Mouse (Mus musculus) embryonic facial prominence, embryonic 12.5 days (tissue): ENCODE data around the gene Nppa. TPM values are rescaled to one million over a fixed set of nuclear protein-coding genes. Genes with fewer than 3 reads are reported as not detected.
"Not testable (repeated sequence)": the region's sequence is repeated elsewhere in the genome, so short reads cannot be mapped to it uniquely, and the experiment has no call there.

ENCODE experiments used
- ATAC-seq: fragments of 200-750 bp; cut with Nextera tagmentation; 2 replicates; pipeline ENCODE4 v1.8.0; 2017; ENCODE audit not compliant: insufficient number of reproducible peaks, insufficient read depth, low FRiP score, low TSS enrichment
- H3K27ac ChIP-seq: fragments of 300-500 bp; sonication (generic); 2 replicates; pipeline ENCODE4 v1.5.1; 2016; ENCODE audit warnings: mild to moderate bottlenecking
- H3K27me3 ChIP-seq: fragments of 300-500 bp; sonication (generic); 2 replicates; pipeline ENCODE4 v1.6.1; 2016; ENCODE audit warnings: mild to moderate bottlenecking, moderate library complexity
- H3K36me3 ChIP-seq: fragments of 300-500 bp; sonication (generic); 2 replicates; pipeline ENCODE4 v1.6.1; 2016; ENCODE audit warnings: mild to moderate bottlenecking
- H3K4me1 ChIP-seq: fragments of 300-500 bp; sonication (generic); 2 replicates; pipeline ENCODE4 v1.6.1; 2016
- H3K4me2 ChIP-seq: fragments of 300-500 bp; sonication (generic); replicated peaks from 2 replicates; pipeline ENCODE4 v1.6.1; 2016; ENCODE audit warnings: mild to moderate bottlenecking, moderate library complexity
- H3K4me3 ChIP-seq: fragments of 300-500 bp; sonication (generic); 2 replicates; pipeline ENCODE4 v1.5.1; 2016; ENCODE audit warnings: mild to moderate bottlenecking
- H3K9ac ChIP-seq: fragments of 300-500 bp; sonication (generic); 2 replicates; pipeline ENCODE4 v1.6.1; 2016; ENCODE audit warnings: mild to moderate bottlenecking, moderate library complexity
- H3K9me3 ChIP-seq: fragments of 300-500 bp; sonication (generic); 2 replicates; pipeline ENCODE4 v1.6.1; 2016; ENCODE audit warnings: mild to moderate bottlenecking, moderate library complexity
- WGBS: fragments of 180-500 bp; shearing (Covaris S2); methylation state at CpG from one replicate; pipeline ENCODE4 v1.1.7; 2016; 5-methylcytosine and 5-hydroxymethylcytosine counted together
- polyA plus RNA-seq: library from polyadenylated mRNA; unstranded; fragments of >200 nt; fragmentation: Nextera tagmentation; extraction: Ambion mirVana; gene quantifications from 2 replicates; pipeline ENCODE4 v1.2.1, GENCODE M21; 2016

Nppa gene
- polyA plus RNA-seq, 1 experiment from 2014 or later: 0.64 TPM

GRCm38 (mm10) chr4:148040029-148040830 is 39.7 kb downstream of the Nppa start:
- Histone ChIP-seq H3K27me3 (no peaks in the 10 kb centered on the region), H3K4me2 (peak overlapping the region; percentile 89), H3K27ac (peak overlapping the region; percentile 89), H3K36me3 (peaks cover 26% of the 10 kb centered on the region), H3K4me3 (peak overlapping the region; percentile 78), H3K9ac (peak overlapping the region; percentile 75), H3K9me3 (no peaks in the 10 kb centered on the region), H3K4me1 (peaks cover 43% of the 10 kb centered on the region)
- WGBS: 69% methylated on average over 15 of the region's 15 CpGs
- ATAC-seq: no peak

- H3K9me3 ChIP-seq: no peaks in the 10 kb centered on the region
- H3K4me1 ChIP-seq: peaks cover 43% of the 10 kb centered on the region
- ATAC-seq: peak; percentile 62
- H3K36me3 ChIP-seq: peaks cover 27% of the 10 kb centered on the region
- no peaks in the 10 kb centered on the region for H3K27me3 ChIP-seq
- 0% methylated on average over 19 of the region's 19 CpGs for WGBS
- H3K27ac ChIP-seq: peak overlapping the region; percentile 89
- H3K9ac ChIP-seq: peak overlapping the region; percentile 75
- H3K4me3 ChIP-seq: peak overlapping the region; percentile 55
- H3K4me2 ChIP-seq: peak overlapping the region; percentile 89
Measured at GRCm38 (mm10) chr4:148040933-148041610, 40.5 kb downstream of the Nppa start.

GRCm38 (mm10) chr4:148041611-148042191 is 41.2 kb downstream of the Nppa start:
- Histone ChIP-seq H3K27me3 (no peaks in the 10 kb centered on the region), H3K36me3 (peaks cover 26% of the 10 kb centered on the region), H3K4me3 (peak overlapping the region; percentile 55), H3K9me3 (no peaks in the 10 kb centered on the region), H3K4me1 (peaks cover 43% of the 10 kb centered on the region), H3K27ac (peak overlapping the region; percentile 89), H3K4me2 (peak overlapping the region; percentile 89), H3K9ac (peak overlapping the region; percentile 75)
- WGBS: 3% methylated on average over 16 of the region's 16 CpGs
- ATAC-seq: no peak

DNA sequence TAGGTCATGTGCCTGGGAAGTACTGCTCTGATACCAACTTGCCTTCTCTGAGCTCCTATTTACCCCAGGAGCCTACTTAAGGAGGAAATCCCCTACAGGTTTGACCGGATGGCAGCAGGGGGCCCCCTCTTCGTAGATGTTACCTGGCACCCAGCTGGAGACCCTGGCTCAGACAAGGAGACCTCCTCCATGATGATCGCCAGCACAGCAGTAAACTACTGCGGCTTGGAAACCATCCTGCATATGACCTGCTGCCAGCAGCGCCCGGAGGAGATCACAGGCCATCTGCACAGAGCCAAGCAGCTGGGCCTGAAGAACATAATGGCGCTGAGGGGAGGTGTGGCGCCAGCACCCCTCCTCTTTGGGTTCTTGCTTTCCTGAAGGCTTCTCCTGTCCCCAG is 42.8 kb downstream of the Nppa start:
- Histone ChIP-seq H3K36me3 (peaks cover 36% of the 10 kb centered on the region), H3K4me1 (peaks cover 33% of the 10 kb centered on the region)
- H3K9ac ChIP-seq, ATAC-seq, H3K27ac ChIP-seq, H3K9me3 ChIP-seq, H3K4me3 ChIP-seq, H3K4me2 ChIP-seq, H3K27me3 ChIP-seq: not testable (repeated sequence)
- WGBS: 88% methylated on average over 8 of the region's 8 CpGs

DNA sequence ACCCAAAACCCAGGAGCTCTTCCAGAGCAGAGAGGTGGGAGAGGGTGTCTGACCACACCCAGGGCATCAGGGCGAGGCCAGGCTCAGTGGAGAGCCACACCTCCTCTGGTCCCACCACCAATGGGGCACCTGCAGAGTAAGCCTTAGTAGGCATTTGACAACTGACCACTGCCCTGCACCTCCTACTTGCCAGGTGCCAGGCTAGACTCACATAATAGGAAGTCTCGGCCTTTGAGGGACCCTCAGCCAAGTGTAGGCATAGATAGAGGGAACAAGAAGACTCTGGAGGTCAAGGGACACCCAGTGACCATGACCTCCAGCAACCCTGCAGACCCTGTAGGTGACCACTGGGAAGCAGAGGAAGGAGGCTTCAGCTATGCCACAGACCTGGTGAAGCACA is 43.6 kb downstream of the Nppa start:
- Histone ChIP-seq H3K4me3 (no peak overlapping the region), H3K4me2 (no peak overlapping the region), H3K36me3 (peaks cover 41% of the 10 kb centered on the region), H3K4me1 (peaks cover 33% of the 10 kb centered on the region), H3K27ac (no peak overlapping the region), H3K27me3 (no peaks in the 10 kb centered on the region), H3K9me3 (no peaks in the 10 kb centered on the region), H3K9ac (no peak overlapping the region)
- ATAC-seq: no peak
- 98% methylated on average over 2 of the region's 2 CpGs for WGBS

DNA sequence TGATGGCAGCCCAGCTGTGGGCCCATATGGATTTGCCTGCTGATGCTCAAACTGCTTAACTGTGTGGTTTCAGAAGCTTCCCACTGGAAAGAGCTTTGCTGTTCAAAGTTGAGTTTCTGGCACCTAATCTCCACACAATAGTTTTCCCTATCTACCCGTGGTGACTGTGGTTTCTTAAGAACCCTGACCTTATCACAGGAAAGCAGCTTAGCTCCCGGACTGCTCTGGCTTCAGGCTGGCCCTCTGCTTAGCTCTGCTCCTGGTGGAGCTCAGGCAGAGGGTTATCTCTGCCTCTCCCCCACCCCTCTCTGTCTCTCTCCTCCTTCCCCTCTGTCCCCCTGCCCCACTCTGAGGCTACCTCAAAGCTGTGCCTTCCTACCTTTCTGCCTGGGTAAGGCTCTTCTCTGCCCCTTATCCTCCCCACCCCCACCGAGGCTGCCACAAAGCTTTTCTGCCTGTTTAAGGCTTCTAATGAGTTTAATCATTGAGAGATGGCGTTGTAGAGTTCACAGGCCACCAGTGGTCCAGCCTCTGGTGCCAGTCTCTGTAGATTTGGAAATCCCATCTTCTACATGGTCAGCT is 46.0 kb downstream of the Nppa start:
- no peaks in the 10 kb centered on the region for H3K9me3 ChIP-seq
- peaks cover 61% of the 10 kb centered on the region for H3K36me3 ChIP-seq
- 64% methylated on average over 4 of the region's 4 CpGs for WGBS
- no peak overlapping the region for H3K9ac ChIP-seq
- no peak for ATAC-seq
- H3K27me3 ChIP-seq: no peaks in the 10 kb centered on the region
- H3K4me1 ChIP-seq: peaks cover 14% of the 10 kb centered on the region
- H3K27ac ChIP-seq: no peak overlapping the region
- H3K4me2 ChIP-seq: no peak overlapping the region
- H3K4me3 ChIP-seq: no peak overlapping the region

- not testable (repeated sequence) for H3K27me3 ChIP-seq, H3K27ac ChIP-seq, H3K9ac ChIP-seq, H3K9me3 ChIP-seq, H3K4me1 ChIP-seq, H3K4me3 ChIP-seq, ATAC-seq, H3K4me2 ChIP-seq
- H3K36me3 ChIP-seq: peaks cover 83% of the 10 kb centered on the region
- 97% methylated on average over 3 of the region's 3 CpGs for WGBS
Measured at GRCm38 (mm10) chr4:148050396-148050914, 49.9 kb downstream of the Nppa start.

GRCm38 (mm10) chr4:148051046-148051776 is 50.7 kb downstream of the Nppa start:
- Histone ChIP-seq H3K9me3 (no peaks in the 10 kb centered on the region), H3K27me3 (no peaks in the 10 kb centered on the region), H3K9ac (no peak overlapping the region), H3K27ac (no peak overlapping the region), H3K4me2 (no peak overlapping the region), H3K4me1 (no peaks in the 10 kb centered on the region), H3K36me3 (peaks cover 85% of the 10 kb centered on the region), H3K4me3 (no peak overlapping the region)
- 94% methylated on average over 13 of the region's 13 CpGs for WGBS
- ATAC-seq: no peak

Other genes with a start within 250 kb of the Nppa start
- 5.9 and 8.4 TPM in 2 replicates for gene Zfp984, start 190.9 kb upstream of the Nppa start, polyA plus RNA-seq
- 6.0 and 7.6 TPM in 2 replicates for gene Zfp933, start 152.4 kb upstream of the Nppa start, polyA plus RNA-seq
- 42.7 and 45.4 TPM in 2 replicates for gene Miip, start 131.9 kb upstream of the Nppa start, polyA plus RNA-seq
- 18.9 and 19.0 TPM in 2 replicates for gene Fv1, start 131.7 kb upstream of the Nppa start, polyA plus RNA-seq
- gene Mfn2, start 96.0 kb upstream of the Nppa start, polyA plus RNA-seq: 38.2 and 42.6 TPM in 2 replicates
- 52.9 and 54.8 TPM in 2 replicates for gene Plod1, start 64.0 kb upstream of the Nppa start, polyA plus RNA-seq
- gene 2510039O18Rik, start 59.8 kb upstream of the Nppa start, polyA plus RNA-seq: 25.4 and 25.6 TPM in 2 replicates
- not detected in 2 replicates for gene Nppb, start 14.9 kb upstream of the Nppa start, polyA plus RNA-seq
- gene Clcn6, start 38.1 kb downstream of the Nppa start, polyA plus RNA-seq: 10.5 and 10.6 TPM in 2 replicates
- gene Mthfr, start 38.4 kb downstream of the Nppa start, polyA plus RNA-seq: 25.7 and 29.1 TPM in 2 replicates
- 12.0 and 14.0 TPM in 2 replicates for gene Agtrap, start 87.3 kb downstream of the Nppa start, polyA plus RNA-seq
- 80.2 and 87.3 TPM in 2 replicates for gene Mad2l2, start 129.7 kb downstream of the Nppa start, polyA plus RNA-seq
- gene Draxin, start 130.0 kb downstream of the Nppa start, polyA plus RNA-seq: 1.7 and 1.8 TPM in 2 replicates
- 10.6 and 10.8 TPM in 2 replicates for gene Fbxo6, start 151.4 kb downstream of the Nppa start, polyA plus RNA-seq
- 19.7 and 23.6 TPM in 2 replicates for gene Fbxo44, start 159.8 kb downstream of the Nppa start, polyA plus RNA-seq
- 4.1 and 4.7 TPM in 2 replicates for gene Fbxo2, start 159.9 kb downstream of the Nppa start, polyA plus RNA-seq